Mouse (Mus musculus): ENCODE measurements at regions not wholly inside any gene's neighbourhood (a gene's known extent, or its start where the extent isn't known, plus 50 kb on each side); places are given as distances from the start of the nearest gene placed in this dataset.

DNA sequence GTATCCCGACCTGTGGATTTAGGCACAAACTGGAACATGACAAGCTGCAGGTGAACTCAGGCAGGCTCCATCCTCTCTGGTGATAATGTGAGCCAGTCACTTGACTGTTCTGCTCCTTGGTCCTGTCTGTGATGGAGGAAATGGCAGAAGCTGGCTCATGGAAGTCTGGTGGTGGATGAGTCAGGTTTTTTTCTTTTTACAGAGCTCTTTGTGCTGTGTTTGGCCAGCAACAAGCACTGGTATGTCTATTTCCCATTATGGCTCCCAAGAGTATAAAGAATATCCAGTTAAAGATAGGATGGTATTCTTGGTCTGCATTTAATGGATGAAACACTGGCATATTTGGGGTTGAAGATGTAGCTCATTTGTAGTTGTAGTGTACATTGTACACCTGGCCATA is 50.5 kb upstream of the Bach2 start:
- no peak overlapping the region for H3K27ac ChIP-seq (ENCODE audit: control insufficient read depth, low read depth, low read length)
- H3K9ac ChIP-seq (ENCODE audit: control insufficient read depth, low read depth, low read length, poor library complexity, severe bottlenecking) = no peak overlapping the region
- TF ChIP-seq ELF1 (IDR thresholded peaks at IDR 0.05; ENCODE audit: low read depth, low read length) = no peak
- no peak for TF ChIP-seq TAL1 (IDR thresholded peaks at IDR 0.05; ENCODE audit: low read length)
- TF ChIP-seq GABPA (IDR thresholded peaks at IDR 0.05; ENCODE audit: low read depth, low read length) = no peak
- no peak for TF ChIP-seq RCOR1 (IDR thresholded peaks at IDR 0.05; ENCODE audit: low read depth, low read length)
- no peak for TF ChIP-seq NRF1 (IDR thresholded peaks at IDR 0.05; ENCODE audit: insufficient read depth, low read depth, low read length, poor library complexity, severe bottlenecking)
- no peak for TF ChIP-seq SIN3A (IDR thresholded peaks at IDR 0.05; ENCODE audit: low read length)
- TF ChIP-seq SMC3 (IDR thresholded peaks at IDR 0.05; ENCODE audit: low read depth, low read length) = no peak
- TF ChIP-seq E2F4 (IDR thresholded peaks at IDR 0.05; ENCODE audit: borderline replicate concordance, low read depth, low read length) = no peak
- no peak for TF ChIP-seq CHD2 (IDR thresholded peaks at IDR 0.05; ENCODE audit: low read length)
- TF ChIP-seq ETS1 (IDR thresholded peaks at IDR 0.05; ENCODE audit: low read depth, low read length) = no peak
- no peak for TF ChIP-seq TBP (IDR thresholded peaks at IDR 0.05; ENCODE audit: low read depth, low read length)
- DNase-seq (ENCODE audit: low read depth, low spot score) = no peak
- H3K9me3 ChIP-seq (replicated peaks; ENCODE audit: insufficient read depth, low read length) = no peaks in the 10 kb centered on the region
- H3K4me1 ChIP-seq (ENCODE audit: control insufficient read depth in 1 of 2, insufficient read depth in 2 of 2, low read length in 2 of 2) = peaks cover 7 to 13% of the 10 kb centered on the region in 2 experiments; a peak in 3 of 4 replicates
- no peaks in the 10 kb centered on the region; a peak in 1 of 4 replicates for H3K27me3 ChIP-seq (ENCODE audit: control insufficient read depth in 1 of 2, insufficient read depth in 2 of 2, low read length in 2 of 2)
- H3K4me3 ChIP-seq (ENCODE audit: control insufficient read depth in 1 of 2, insufficient read depth in 1 of 2, low read depth in 2 of 2, low read length in 2 of 2) = no peak overlapping the region
- peaks cover 0 to 12% of the 10 kb centered on the region in 2 experiments; a peak in 2 of 4 replicates for H3K36me3 ChIP-seq (ENCODE audit: control insufficient read depth in 1 of 2, insufficient read depth in 2 of 2, low read length in 2 of 2)
- H3K79me2 ChIP-seq (ENCODE audit: control insufficient read depth, insufficient read depth, low read length, poor library complexity) = no peaks in the 10 kb centered on the region

DNA sequence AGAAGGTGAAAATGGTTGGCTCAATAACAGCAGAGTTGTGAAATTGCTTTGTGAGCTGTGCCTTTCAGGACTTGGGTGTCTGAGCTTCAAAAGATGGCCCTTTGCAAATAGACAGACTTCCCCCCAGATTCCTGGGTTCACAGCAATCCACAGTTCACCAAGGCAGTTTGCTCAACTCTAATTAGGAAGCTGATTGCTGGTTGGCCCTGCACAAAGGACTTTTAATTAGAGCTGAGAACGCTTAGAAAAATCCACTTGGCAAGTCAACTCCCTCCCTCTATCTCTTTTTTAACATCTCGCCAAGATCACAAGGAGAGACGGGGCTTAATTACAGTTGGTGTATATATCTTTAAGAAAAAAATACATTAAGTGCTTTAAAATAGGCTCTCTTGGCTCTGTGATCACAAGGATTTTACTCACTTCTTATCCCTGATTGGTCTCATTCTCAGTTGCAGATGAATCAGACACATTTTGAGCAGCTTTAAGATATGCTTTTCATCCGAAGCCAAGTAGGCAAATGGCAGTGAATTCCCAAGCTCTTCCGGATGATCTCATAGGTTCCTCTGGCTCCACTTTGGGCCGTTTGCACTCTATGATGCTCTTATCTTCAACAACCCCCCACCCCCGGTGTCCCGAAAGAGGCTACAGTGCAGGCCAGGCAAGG is 49.7 kb upstream of the Bach2 start:
- H3K36me3 ChIP-seq (ENCODE audit: control insufficient read depth in 1 of 2, insufficient read depth in 2 of 2, low read length in 2 of 2) = peaks cover 0 to 12% of the 10 kb centered on the region in 2 experiments; a peak in 2 of 4 replicates
- no peak for DNase-seq (ENCODE audit: low read depth, low spot score)
- no peak overlapping the region for H3K9ac ChIP-seq (ENCODE audit: control insufficient read depth, low read depth, low read length, poor library complexity, severe bottlenecking)
- H3K4me3 ChIP-seq (ENCODE audit: control insufficient read depth in 1 of 2, insufficient read depth in 1 of 2, low read depth in 2 of 2, low read length in 2 of 2) = no peak overlapping the region
- no peaks in the 10 kb centered on the region; a peak in 1 of 4 replicates for H3K27me3 ChIP-seq (ENCODE audit: control insufficient read depth in 1 of 2, insufficient read depth in 2 of 2, low read length in 2 of 2)
- H3K9me3 ChIP-seq (replicated peaks; ENCODE audit: insufficient read depth, low read length) = no peaks in the 10 kb centered on the region
- TF ChIP-seq HCFC1 (IDR thresholded peaks at IDR 0.05; ENCODE audit: low read depth, low read length) (no peak), GATA1 (IDR thresholded peaks at IDR 0.05; ENCODE audit: low read depth, low read length) (no peak), POLR2AphosphoS2 (IDR thresholded peaks at IDR 0.05; ENCODE audit: low read length) (no peak), RCOR1 (IDR thresholded peaks at IDR 0.05; ENCODE audit: low read depth, low read length) (no peak), ELF1 (IDR thresholded peaks at IDR 0.05; ENCODE audit: low read depth, low read length) (no peak), CHD2 (IDR thresholded peaks at IDR 0.05; ENCODE audit: low read length) (no peak), USF1 (IDR thresholded peaks at IDR 0.05; ENCODE audit: low read depth, low read length) (no peak), ZMIZ1 (IDR thresholded peaks at IDR 0.05; ENCODE audit: low read depth, low read length) (no peak), MYC (IDR thresholded peaks at IDR 0.05; ENCODE audit: low read depth, low read length) (no peak), NRF1 (IDR thresholded peaks at IDR 0.05; ENCODE audit: insufficient read depth, low read depth, low read length, poor library complexity, severe bottlenecking) (no peak), ETS1 (IDR thresholded peaks at IDR 0.05; ENCODE audit: low read depth, low read length) (no peak), MEF2A (IDR thresholded peaks at IDR 0.05; ENCODE audit: extremely low read depth, insufficient replicate concordance, low read depth, low read length, poor library complexity, severe bottlenecking) (no peak), E2F4 (IDR thresholded peaks at IDR 0.05; ENCODE audit: borderline replicate concordance, low read depth, low read length) (no peak), MXI1 (IDR thresholded peaks at IDR 0.05; ENCODE audit: low read depth, low read length) (no peak), ZKSCAN1 (IDR thresholded peaks at IDR 0.05; ENCODE audit: low read depth, low read length) (no peak), UBTF (IDR thresholded peaks at IDR 0.05; ENCODE audit: borderline replicate concordance, insufficient read depth, low read depth, low read length) (no peak)
- no peak overlapping the region; the same call in 1 of the 2 replicates for H3K27ac ChIP-seq (ENCODE audit: control insufficient read depth, low read depth, low read length)
- peaks cover 7 to 13% of the 10 kb centered on the region in 2 experiments; a peak in 3 of 4 replicates for H3K4me1 ChIP-seq (ENCODE audit: control insufficient read depth in 1 of 2, insufficient read depth in 2 of 2, low read length in 2 of 2)
- H3K79me2 ChIP-seq (ENCODE audit: control insufficient read depth, insufficient read depth, low read length, poor library complexity) = no peaks in the 10 kb centered on the region

Data from MEL (cell line).